Mouse (Mus musculus): ENCODE data around the gene Dock1.

The Dock1 gene

GRCm38 (mm10) chr7:135195631-135196030 lies 525.2 kb downstream of the Dock1 start:
- DNase-seq = no peak

- peak; percentile 41 for DNase-seq
These were observed 526.4 kb downstream of the Dock1 start for GRCm38 (mm10) chr7:135196828-135197227.

GRCm38 (mm10) chr7:135203920-135204319 lies 533.5 kb downstream of the Dock1 start:
- no peak for DNase-seq

GRCm38 (mm10) chr7:135205111-135205510 lies 534.7 kb downstream of the Dock1 start:
- peak; percentile 68 for DNase-seq

- DNase-seq = no peak
These were observed 538.6 kb downstream of the Dock1 start for GRCm38 (mm10) chr7:135208947-135209567.

GRCm38 (mm10) chr7:135210296-135210695 lies 539.8 kb downstream of the Dock1 start:
- no peak for DNase-seq

GRCm38 (mm10) chr7:135210831-135211230 lies 540.4 kb downstream of the Dock1 start:
- DNase-seq = no peak

- no peak for DNase-seq
These were observed 542.1 kb downstream of the Dock1 start for GRCm38 (mm10) chr7:135212505-135212904.

GRCm38 (mm10) chr7:135221475-135221874 lies 551.0 kb downstream of the Dock1 start:
- DNase-seq = no peak

All from right cerebral cortex, adult 18-20 months (tissue).